Mouse (Mus musculus): ENCODE measurements around the gene Ccnb3. TPM values are rescaled to one million over a fixed set of nuclear protein-coding genes. Genes with fewer than 3 reads are reported as not detected.
"Not testable (repeated sequence)": the region's sequence is repeated elsewhere in the genome, so short reads cannot be mapped to it uniquely, and the experiment has no call there.

The Ccnb3 gene
- not detected for total RNA-seq (2022)

GRCm38 (mm10) chrX:7041519-7041918 lies at the start of gene Ccnb3:
Ccnb3 (minus strand) TSS chrX:7041619.
- no peak for DNase-seq (ENCODE audit: low spot score in 2 of 2)

DNA sequence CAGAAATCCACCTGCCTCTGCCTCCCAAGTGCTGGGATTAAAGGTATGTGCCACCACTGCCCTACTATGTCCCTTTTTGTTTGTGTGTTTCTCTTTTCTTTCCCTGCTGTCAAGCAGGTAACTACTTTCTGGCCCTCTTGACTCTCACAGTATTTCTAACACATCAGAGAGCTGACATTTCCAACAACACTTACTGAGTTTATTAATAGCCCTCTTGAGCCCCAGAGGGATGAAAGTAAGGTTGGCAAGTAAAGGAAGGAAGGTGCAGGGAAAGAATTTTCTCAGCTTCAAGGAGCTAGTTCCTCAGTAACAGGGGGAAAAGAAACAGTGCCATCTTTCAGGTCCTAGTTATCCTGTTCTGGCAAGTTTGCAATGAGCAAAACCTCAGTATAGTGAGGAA lies 48.9 kb upstream of the Ccnb3 start:
- no peak for DNase-seq (ENCODE audit: low spot score in 2 of 2)

GRCm38 (mm10) chrX:7085878-7086277 lies 44.5 kb upstream of the Ccnb3 start:
- no peak for DNase-seq (ENCODE audit: low spot score in 2 of 2)

- DNase-seq (ENCODE audit: low spot score in 2 of 2) = no peak
Observed at GRCm38 (mm10) chrX:7079820-7080429, 38.5 kb upstream of the Ccnb3 start.

- DNase-seq (ENCODE audit: low spot score in 2 of 2) = no peak
Observed at GRCm38 (mm10) chrX:7068002-7068401, 26.6 kb upstream of the Ccnb3 start.

DNA sequence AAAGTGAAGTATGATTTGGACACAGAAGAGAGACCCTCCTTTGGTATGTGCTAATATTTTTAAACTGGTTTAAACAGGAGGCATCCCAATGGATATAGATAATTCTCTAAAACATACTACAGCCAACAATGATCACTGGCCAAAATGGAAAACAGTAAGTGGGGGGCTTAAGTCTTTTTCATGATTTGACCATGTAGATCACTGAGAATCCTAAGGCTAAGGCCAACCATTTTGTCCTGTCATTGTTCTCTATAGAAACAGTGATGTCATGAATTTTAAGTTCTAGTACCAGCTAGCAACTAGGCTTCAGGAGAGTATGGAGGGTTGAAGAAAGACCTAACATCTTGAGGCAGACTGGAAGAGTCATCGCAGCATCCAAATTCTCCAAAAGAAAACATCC lies 25.8 kb upstream of the Ccnb3 start, which contains the start of gene Akap4:
TSS of gene Akap4 (plus strand) at position 301 of the 400 bp plus-strand sequence.
- DNase-seq (ENCODE audit: low spot score in 2 of 2) = no peak

- DNase-seq (ENCODE audit: low spot score in 2 of 2) = no peak
Observed at GRCm38 (mm10) chrX:7064109-7064508, 22.7 kb upstream of the Ccnb3 start.

DNA sequence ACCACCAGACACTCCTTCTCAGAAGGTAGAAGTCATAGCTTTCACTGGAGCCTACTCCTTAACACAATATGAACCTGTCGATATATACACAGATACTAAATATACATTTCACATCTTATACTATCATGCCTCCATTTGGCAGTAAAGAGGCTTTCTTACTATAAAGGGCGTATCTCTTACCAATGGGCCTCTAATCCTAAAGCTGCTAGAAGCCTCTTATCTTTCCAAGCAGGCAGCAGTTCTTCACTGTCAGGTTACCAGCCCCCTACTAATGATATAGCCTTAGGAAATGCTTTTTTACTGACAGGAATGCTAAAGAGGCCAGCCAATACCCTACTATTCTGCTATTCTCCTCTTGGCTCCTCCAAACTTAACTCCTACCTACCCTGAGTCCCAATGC lies 16.2 kb upstream of the Ccnb3 start:
- no peak for DNase-seq (ENCODE audit: low spot score in 2 of 2)

- DNase-seq (ENCODE audit: low spot score in 2 of 2) = no peak
Observed at GRCm38 (mm10) chrX:7057056-7057455, 15.6 kb upstream of the Ccnb3 start.

DNA sequence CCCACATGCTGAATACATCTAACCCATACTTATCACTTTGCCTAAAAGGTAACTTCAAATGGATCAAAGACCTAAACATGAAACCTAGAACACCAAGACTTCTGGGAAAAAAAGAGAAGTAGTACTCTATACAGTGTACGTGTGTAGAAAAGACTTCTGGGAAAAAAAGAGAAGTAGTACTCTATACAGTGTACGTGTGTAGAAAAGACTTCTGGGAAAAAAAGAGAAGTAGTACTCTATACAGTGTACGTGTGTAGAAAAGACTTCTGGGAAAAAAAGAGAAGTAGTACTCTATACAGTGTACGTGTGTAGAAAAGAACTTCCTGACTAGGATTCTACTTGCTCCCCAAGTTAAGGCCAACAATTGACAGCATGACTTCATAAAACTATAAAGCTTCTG lies 57.5 kb downstream of the Ccnb3 start:
- not testable (repeated sequence) for DNase-seq (ENCODE audit: low spot score in 2 of 2)

DNA sequence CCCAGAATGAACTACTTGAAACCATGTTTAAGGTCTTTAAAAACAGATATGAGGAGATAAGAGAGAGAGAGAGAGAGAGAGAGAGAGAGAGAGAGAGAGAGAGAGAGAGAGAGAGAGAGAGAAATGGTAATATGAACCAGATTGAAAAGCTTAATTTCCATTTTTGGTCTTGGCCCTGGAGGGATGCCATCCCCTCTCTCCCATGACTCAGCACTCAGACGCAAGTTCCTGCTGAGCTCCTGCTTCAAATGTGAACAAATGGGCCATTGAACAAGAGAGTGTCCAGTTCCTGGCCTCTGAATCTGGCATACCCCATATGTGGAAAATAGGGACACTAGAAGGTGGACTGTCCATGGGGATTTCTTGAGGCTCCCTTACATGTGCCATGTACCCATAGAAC lies 69.5 kb downstream of the Ccnb3 start:
- DNase-seq (ENCODE audit: low spot score in 2 of 2) = no peak

GRCm38 (mm10) chrX:6968598-6968997 lies 72.8 kb downstream of the Ccnb3 start:
- no peak for DNase-seq (ENCODE audit: low spot score in 2 of 2)

Other genes with a start within 250 kb of the Ccnb3 start
- gene Akap4, start 25.9 kb upstream of the Ccnb3 start, total RNA-seq (2022) = not detected